Mouse (Mus musculus) CD4-positive helper T cell, adult 2 months (primary cell): ENCODE results near the gene Tubd1.
"Not testable (repeated sequence)": the region's sequence is repeated elsewhere in the genome, so short reads cannot be mapped to it uniquely, and the experiment has no call there.

Source experiments
- DNase-seq: peaks from one replicate; pipeline ENCODE4 v3.0.0-alpha.2; 2012; ENCODE audit warnings: low read depth, missing footprints, low spot score

Gene Tubd1

DNA sequence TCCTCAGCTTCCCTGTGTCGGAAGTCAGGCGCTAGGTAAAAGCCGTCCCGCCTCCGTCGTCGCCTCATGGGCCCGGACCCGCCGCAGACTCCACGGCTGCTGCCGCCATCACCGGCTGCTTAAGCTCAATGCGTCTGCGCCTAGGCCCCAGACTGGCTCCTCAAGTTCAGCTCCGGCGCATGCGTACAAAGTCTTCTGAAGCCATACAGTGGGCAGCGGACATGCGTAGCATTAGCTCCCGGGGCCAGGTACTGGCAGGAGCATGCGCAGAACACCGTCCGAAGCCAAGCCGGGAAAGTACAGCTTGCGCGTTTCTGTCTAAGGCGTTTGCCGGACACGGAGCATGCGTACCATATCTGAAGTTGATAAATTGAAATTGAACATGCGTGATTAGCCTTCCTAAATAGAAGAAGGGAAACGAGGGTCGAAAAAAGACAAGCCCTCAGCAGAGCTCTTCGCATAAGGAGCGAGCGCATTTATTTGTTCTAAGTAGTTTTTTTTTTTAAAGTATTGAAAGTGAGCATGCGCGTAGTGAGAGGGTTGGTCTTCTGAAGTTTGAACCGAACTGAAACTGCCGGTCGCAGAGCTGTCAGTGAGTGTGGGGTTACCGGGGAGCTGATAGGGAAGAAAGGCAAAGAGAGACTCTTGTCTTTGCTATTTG, at the start of gene Tubd1, which contains the start of gene Rps6kb1:
Tubd1 (plus strand) TSS at position 353 of the 661 bp plus-strand sequence.
Rps6kb1 (minus strand) TSS at position 167 of the 661 bp plus-strand sequence.
- DNase-seq: peak; percentile 100

GRCm38 (mm10) chr11:86497356-86497755, 47.4 kb upstream of the Tubd1 start:
- no peak for DNase-seq

- no peak for DNase-seq
Measured at GRCm38 (mm10) chr11:86497908-86498307, 46.9 kb upstream of the Tubd1 start.

- no peak for DNase-seq
Measured at GRCm38 (mm10) chr11:86500795-86501194, 44.0 kb upstream of the Tubd1 start.

DNA sequence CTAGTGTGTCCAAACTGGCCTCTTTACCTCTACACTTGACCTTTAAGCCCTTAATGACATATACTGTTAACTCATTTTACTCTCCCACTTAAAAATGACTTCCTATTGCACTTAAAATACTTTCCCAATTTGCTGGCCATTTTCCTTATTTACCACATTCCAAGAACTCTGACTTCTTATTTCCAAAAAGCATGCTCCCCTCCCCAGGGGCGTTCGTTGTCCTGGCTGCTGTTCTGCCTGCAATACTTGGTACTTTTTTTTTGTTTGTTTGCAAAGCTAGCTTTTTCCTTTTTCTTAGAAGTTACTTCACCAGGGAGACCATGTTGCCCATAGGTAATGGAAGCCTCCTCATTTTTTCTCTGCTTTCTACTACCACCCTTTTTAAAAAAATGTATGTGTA, 41.7 kb upstream of the Tubd1 start:
- DNase-seq: no peak

DNA sequence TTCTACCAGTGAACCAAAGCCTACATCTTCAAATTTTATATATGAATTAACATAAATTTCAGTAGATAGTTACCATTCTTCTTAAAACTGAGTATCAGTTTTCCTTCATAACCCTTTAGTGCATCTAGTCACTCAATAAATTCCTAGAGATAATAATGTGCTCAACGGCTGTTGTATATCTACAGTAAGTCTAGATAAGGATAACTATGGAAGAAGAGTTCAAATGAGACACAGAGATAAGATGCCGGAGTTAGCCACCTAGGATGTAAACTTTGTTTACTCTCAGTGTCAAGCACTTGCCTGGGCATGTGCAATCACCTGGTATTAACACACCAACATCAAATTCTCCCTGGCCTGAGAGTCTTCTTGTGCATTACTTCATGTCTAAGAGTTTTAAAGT, 37.5 kb upstream of the Tubd1 start:
- DNase-seq: no peak

GRCm38 (mm10) chr11:86507991-86508390, 36.8 kb upstream of the Tubd1 start:
- DNase-seq: no peak

DNA sequence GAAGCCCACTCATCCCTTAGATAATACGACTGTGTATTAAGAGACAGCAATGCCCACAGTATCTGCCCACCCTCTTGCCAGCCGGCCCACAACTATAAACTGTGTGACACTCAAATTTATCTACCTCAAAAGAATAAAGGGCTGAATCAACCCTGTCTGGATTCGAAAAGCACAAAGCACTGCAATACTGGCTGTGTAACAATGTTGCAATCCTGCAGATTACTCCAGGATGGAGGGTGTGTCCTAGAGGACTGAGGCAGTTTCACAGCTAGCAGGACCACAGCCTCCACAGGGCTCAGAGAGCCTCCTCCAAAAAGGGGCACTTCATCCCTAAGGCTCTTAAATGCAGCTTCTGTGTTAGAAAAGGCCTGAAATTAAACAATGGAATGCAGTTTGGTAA, 28.2 kb upstream of the Tubd1 start:
- DNase-seq: no peak

GRCm38 (mm10) chr11:86517229-86517628, 27.6 kb upstream of the Tubd1 start:
- no peak for DNase-seq

GRCm38 (mm10) chr11:86519751-86520150, 25.0 kb upstream of the Tubd1 start:
- DNase-seq: no peak

DNA sequence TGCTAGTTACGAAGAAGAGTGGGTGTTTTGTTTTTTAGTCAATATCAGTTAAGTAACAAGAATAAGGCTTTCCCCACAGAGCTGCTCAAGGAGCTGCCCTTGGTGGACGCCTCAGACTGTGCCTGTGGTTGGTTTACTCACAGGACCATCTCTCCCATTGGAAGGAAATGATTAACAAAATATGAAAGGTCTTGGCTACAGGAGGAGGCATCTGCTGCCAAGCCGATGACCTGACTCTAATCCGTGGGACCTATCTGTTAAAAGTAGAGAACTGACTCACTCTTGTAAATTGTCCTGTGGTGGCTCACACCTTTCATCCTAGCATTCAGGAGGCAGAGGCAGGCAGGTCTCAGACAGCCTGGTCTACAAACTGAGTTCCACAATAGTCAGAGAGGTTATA, 17.3 kb upstream of the Tubd1 start:
- DNase-seq: no peak

DNA sequence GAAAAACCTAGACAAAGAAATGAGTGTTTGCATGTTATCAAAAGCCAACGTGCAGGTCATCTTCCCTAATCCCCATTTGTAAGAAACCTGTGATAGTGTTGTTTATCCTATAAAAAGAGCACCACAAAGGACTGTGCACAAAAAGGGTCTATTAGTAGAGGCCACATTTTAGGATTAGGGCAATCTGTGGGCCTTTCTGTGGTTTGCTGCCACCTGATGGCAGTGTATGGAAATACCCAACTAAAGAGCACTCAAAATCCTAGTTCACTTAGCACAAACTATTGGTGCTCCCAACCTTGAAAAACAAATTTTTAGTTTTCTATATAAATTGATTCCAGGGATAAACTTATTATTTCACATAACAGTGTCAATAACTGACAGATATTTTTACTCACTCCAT, 12.0 kb upstream of the Tubd1 start:
- DNase-seq: peak; percentile 32

GRCm38 (mm10) chr11:86533302-86533701, 11.5 kb upstream of the Tubd1 start:
- DNase-seq: not testable (repeated sequence)

DNA sequence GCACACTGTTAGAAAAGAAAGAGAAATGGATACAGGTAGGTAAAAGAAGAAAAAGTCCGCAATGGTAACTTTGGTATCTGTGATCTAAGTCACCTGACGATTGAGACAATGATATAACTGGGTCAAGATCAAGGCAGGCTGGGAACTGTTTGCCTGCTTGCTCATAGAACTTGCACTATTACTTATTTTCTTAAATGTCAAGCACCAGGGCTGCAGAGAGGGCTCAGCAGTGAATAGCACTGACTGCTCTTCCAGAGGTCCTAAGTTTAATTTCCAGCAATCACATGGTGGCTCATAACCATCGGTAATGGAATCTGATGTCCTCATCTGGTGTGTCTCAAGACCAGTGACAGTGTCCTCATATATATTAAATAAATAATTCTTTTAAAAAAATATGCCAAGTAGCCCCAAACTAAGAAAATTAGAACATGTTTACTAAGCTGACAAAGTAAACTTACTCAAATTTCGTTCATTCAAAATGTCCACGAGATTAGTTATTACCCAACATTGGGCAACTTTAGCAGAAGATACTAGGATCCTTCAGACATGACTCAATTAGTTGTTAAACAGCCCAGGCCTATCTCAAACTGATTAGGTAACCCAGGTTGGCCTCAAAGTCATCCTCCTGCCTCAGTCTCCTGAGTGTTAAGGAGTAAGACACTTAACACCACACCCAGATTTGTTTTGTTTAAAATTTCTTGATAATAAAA, 10.4 kb upstream of the Tubd1 start:
- no peak for DNase-seq

- DNase-seq: no peak
Measured at GRCm38 (mm10) chr11:86538786-86539185, 6.0 kb upstream of the Tubd1 start.

DNA sequence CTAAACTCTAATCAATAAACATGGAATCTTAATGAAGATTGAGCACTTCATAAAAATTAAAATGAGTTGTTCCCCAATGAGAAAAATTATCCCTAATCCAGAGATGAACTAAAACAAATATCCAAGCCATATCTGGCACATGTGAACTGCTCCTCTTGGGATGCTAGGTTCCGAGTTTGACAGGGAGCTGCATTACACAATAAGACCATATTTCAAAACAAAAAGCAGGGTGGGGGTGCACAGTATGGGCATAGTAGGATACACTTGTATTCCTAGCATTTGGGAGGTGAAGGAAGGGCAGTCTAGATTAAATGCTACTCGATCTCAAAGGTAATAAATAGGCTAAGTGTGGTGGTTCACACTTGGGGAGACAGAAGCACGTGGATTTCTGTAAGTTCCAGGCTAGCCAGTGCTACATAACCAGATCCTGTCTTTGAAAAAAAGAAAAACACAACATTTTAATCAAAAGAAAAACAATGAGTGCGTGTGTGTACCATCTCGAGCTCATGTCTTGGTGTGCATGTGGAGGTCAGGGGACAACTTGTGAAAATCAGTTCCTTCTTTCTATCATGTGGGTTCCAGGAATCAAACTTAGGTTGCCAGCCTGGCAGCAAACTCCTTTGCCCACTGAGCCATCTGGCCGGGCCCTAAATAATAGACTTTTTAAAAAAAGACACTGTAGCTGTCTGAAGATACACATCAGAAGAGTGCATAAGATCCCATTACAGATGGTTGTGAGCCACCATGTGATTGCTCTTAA, 4.9 kb upstream of the Tubd1 start:
- no peak for DNase-seq

- DNase-seq: no peak
Measured at GRCm38 (mm10) chr11:86540476-86540845, 4.3 kb upstream of the Tubd1 start.

GRCm38 (mm10) chr11:86542851-86543250, 1.9 kb upstream of the Tubd1 start:
- no peak for DNase-seq

DNA sequence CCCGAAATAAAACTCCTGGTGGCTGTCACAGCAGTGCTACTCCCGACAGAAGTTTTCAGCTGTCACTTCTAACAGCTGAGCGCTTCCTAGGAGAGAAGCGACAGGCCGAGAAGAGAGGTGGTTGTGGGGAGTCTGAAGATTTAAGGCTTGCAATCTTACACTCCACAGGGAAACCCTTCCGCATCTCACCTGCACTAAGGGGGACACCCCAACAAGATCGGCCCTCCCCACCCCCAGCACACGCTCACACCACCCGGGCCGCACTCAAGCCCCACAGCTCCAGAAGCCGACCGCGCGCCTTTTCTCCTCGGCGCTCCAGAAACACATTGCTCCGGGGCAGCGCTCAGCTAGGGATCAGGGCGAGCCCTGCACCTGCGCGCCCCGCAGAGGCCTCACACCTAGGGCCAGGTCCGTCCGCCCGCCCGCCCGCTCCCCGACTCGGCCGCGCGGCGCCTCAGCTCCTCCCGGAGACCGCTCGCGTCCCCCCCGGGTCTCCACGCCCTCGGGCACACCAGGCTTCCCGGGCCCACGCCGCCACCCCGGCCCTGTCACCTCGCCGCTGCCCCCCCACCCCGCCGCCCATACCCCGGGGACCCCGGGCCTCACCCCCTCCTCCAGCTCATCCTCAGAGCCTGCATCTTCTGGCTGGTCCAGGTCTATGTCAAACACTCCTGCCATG, 692 bp upstream of the Tubd1 start:
- no peak for DNase-seq

GRCm38 (mm10) chr11:86545556-86545955, 765 bp downstream of the Tubd1 start:
- DNase-seq: no peak

- DNase-seq: peak; percentile 30
Measured at GRCm38 (mm10) chr11:86547412-86547811, 2.6 kb downstream of the Tubd1 start.

GRCm38 (mm10) chr11:86553525-86553924, 8.7 kb downstream of the Tubd1 start:
- DNase-seq: no peak
